Mouse (Mus musculus): ENCODE results near the gene Gpr107.
A peak's percentile ranks its signal among the peaks of the same experiment; 100 is the strongest.

GRCm38 (mm10) chr2:31143326-31143725 is 8.8 kb upstream of the Gpr107 start:
- TF ChIP-seq POLR2A (IDR thresholded peaks at IDR 0.05; ENCODE audit: insufficient read length, low read depth) (no peak), TCF12 (IDR thresholded peaks at IDR 0.05; ENCODE audit: insufficient read depth, poor library complexity, severe bottlenecking) (no peak), REST (IDR thresholded peaks at IDR 0.05; ENCODE audit: insufficient read depth, insufficient read length) (no peak), POLR2AphosphoS2 (IDR thresholded peaks at IDR 0.05; ENCODE audit: insufficient read length, low read depth) (peak; percentile 51), MYOG (IDR thresholded peaks at IDR 0.05; ENCODE audit: control insufficient read depth in 1 of 3, insufficient read depth in 1 of 3, insufficient read length in 2 of 3, low read depth in 2 of 3) (no peak), CEBPB (IDR thresholded peaks at IDR 0.05; ENCODE audit: insufficient read depth, poor library complexity, severe bottlenecking) (no peak), MYOD1 (IDR thresholded peaks at IDR 0.05; ENCODE audit: control insufficient read depth in 1 of 3, insufficient read length in 2 of 3, low read depth in 2 of 3) (no peak), E2F4 (IDR thresholded peaks at IDR 0.05; ENCODE audit: insufficient read depth) (no peak), MAX (IDR thresholded peaks at IDR 0.05; ENCODE audit: low read depth) (no peak), TCF3 (IDR thresholded peaks at IDR 0.05; ENCODE audit: insufficient read length, low read depth) (no peak), SRF (IDR thresholded peaks at IDR 0.05; ENCODE audit: control insufficient read depth, insufficient read length, low read depth) (no peak)

All from myocyte (in vitro differentiated cells).